Mouse (Mus musculus): ENCODE results near the gene Lsg1. TPM values are rescaled to one million over a fixed set of nuclear protein-coding genes. Genes with fewer than 3 reads are reported as not detected.

The Lsg1 gene
- polyA plus RNA-seq, 1 experiment from 2014 or later = 65.0 TPM

DNA sequence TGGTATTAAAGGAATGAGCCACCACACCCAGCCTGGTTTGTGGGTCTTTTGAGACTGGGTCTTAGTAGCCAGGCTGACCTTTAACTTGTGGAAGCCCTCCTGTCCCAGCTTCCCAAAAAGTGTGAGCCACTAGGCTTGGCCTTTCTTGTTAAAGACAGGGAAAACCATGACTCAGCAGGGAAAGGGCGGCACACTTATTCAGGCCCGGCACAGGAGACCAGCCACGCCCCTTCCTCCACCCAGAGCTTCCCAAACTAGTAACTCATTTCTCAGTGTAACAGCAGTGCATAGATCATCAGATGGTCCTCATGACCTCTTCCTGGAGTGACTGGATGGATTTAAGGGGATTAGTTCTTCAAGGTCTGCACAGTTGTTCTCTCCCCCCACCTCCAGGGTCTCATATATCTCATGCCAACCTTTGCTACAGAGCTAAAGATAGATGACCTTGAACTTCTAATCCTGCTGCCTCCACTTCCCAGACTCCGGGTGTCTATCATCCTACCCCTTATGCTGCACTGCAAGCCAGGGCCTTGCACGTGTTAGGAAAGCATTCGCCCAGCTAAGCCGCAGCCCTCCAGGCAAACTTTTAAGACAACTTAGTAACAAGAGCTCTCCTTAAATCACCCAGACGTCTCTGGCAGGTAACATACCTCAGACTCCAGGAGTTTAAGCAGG lies 74.9 kb downstream of the Lsg1 start:
- peak overlapping the region; percentile 23; the same call in 1 of the 2 replicates for H3K27ac ChIP-seq (ENCODE audit: low read length)
- H3K4me1 ChIP-seq (ENCODE audit: control insufficient read depth, insufficient read depth, low read length) = peaks cover 24% of the 10 kb centered on the region
- no peak overlapping the region for H3K4me3 ChIP-seq (ENCODE audit: low read depth, low read length)
- no peak overlapping the region for H3K9ac ChIP-seq (replicated peaks; ENCODE audit: low read depth, low read length)
- H3K9me3 ChIP-seq (ENCODE audit: control insufficient read depth, low read depth, low read length) = no peaks in the 10 kb centered on the region
- ATAC-seq (ENCODE audit: insufficient number of reproducible peaks, insufficient read depth, low FRiP score, low read depth) = peak; percentile 20
- no peaks in the 10 kb centered on the region for H3K27me3 ChIP-seq (ENCODE audit: control insufficient read depth, insufficient read depth, low read length)
- H3K4me2 ChIP-seq (replicated peaks; ENCODE audit: low read depth, low read length) = 0 out of 2 replicates have a peak overlapping the region, but pooled peaks have one; percentile 10
- 24% methylated on average over 8 of the region's 8 CpGs for WGBS
- H3K36me3 ChIP-seq (ENCODE audit: control insufficient read depth, insufficient read depth, low read length) = no peaks in the 10 kb centered on the region

DNA sequence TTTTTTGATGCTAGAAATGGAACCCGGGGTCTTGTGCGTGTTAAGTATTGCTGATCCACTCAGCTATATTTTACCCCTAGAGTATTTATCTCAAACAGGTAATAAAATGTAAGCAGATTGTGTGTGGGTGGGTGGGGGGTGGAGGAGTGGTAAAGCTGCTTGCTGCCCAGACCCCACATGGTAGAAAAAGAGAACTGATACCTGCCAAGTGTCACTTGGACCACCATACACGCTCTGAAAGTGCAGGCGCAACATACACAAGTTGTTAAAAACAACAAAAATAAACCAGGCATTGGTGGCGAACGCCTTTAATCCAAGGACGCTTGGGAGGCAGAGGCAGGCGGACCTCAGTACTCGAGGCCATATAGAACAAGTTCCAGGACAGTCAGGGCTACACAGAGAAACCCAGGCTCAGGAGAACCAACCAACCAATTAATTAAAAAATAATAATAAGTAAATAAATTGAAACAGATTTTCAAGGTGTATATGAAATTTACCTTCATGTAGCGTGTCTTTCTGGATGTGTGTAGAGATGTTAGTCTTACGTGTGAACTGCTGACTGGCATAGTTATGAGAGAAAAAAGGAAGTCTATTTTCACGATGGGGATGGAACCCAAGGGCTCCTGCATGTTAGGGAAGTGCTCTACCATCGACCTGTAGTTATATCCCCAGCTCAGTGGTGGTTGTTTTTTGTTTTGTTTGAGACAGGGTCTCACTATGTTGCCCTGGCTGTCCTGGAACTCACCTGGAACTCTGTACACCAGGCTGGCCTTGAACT lies 75.6 kb downstream of the Lsg1 start:
- no peaks in the 10 kb centered on the region for H3K36me3 ChIP-seq (ENCODE audit: control insufficient read depth, insufficient read depth, low read length)
- no peak for ATAC-seq (ENCODE audit: insufficient number of reproducible peaks, insufficient read depth, low FRiP score, low read depth)
- peak overlapping the region; percentile 92; the same call in 1 of the 2 replicates for H3K27ac ChIP-seq (ENCODE audit: low read length)

DNA sequence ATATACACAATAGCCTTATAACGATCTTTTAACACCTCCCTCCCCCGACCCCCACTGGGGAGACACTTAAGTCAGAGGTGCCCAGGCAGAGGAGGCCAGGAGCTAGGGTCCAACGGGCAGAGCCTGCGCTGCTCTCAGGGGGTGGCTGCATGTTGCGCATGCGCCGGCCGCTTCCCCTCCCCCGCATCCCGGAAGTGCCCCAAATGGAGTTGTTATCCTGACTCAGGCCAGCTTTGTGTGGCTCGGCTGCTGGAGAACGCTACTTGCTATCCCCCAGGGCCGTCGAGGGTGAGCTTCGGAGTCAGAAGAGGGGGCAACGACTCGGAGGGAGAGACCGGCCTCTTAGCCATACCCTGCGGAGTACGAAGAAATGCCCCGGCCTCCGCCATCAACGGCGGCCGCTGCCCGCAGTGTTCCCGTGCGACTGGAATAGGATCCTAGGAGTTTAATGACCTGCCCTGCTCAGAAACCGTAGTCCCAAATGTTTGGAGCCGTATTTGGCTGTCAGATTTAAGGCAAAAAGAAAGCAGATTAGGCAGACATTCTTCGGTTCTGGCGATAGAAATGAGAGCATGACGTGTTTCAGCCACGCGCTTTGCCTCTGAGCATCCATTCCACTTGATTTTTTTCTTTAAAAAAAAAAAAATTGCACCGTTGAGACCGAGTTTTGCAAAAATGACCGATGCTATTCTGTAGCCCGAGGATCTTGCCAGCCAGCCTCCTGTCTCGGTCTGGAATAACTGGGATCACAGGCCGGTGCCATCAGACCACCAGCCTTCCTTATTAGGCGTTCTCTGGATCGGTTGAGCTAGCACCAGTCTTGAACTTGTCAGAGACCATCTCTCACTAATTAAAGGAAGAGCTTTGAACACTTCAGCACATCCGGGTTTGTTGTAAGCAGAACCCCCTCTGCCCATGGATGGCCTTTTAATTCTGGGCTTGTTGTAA lies 76.6 kb downstream of the Lsg1 start:
- H3K36me3 ChIP-seq (ENCODE audit: control insufficient read depth, insufficient read depth, low read length) = no peaks in the 10 kb centered on the region
- H3K4me1 ChIP-seq (ENCODE audit: control insufficient read depth, insufficient read depth, low read length) = peaks cover 24% of the 10 kb centered on the region
- no peaks in the 10 kb centered on the region for H3K9me3 ChIP-seq (ENCODE audit: control insufficient read depth, low read depth, low read length)
- peak overlapping the region; percentile 54 for H3K4me3 ChIP-seq (ENCODE audit: low read depth, low read length)
- 3% methylated on average over 44 of the region's 44 CpGs for WGBS
- H3K27me3 ChIP-seq (ENCODE audit: control insufficient read depth, insufficient read depth, low read length) = no peaks in the 10 kb centered on the region
- H3K9ac ChIP-seq (replicated peaks; ENCODE audit: low read depth, low read length) = peak overlapping the region; percentile 74
- H3K4me2 ChIP-seq (replicated peaks; ENCODE audit: low read depth, low read length) = peak overlapping the region; percentile 66
- ATAC-seq (ENCODE audit: insufficient number of reproducible peaks, insufficient read depth, low FRiP score, low read depth) = peak; percentile 87; the same call in 1 of the 2 replicates
- H3K27ac ChIP-seq (ENCODE audit: low read length) = peak overlapping the region; percentile 92

More for the DNA sequence above, 75.6 kb downstream of the Lsg1 start:
- peak overlapping the region; percentile 66 for H3K4me2 ChIP-seq (replicated peaks; ENCODE audit: low read depth, low read length)
- H3K4me3 ChIP-seq (ENCODE audit: low read depth, low read length) = peak overlapping the region; percentile 54; the same call in 1 of the 2 replicates
- H3K4me1 ChIP-seq (ENCODE audit: control insufficient read depth, insufficient read depth, low read length) = peaks cover 24% of the 10 kb centered on the region
- H3K9ac ChIP-seq (replicated peaks; ENCODE audit: low read depth, low read length) = no peak overlapping the region
- 76% methylated on average over 13 of the region's 13 CpGs for WGBS
- no peaks in the 10 kb centered on the region for H3K27me3 ChIP-seq (ENCODE audit: control insufficient read depth, insufficient read depth, low read length)
- H3K9me3 ChIP-seq (ENCODE audit: control insufficient read depth, low read depth, low read length) = no peaks in the 10 kb centered on the region

Other genes with a start within 250 kb of the Lsg1 start
- 14.5 and 18.0 TPM in 2 replicates for gene Atp13a3, start 181.6 kb downstream of the Lsg1 start, polyA plus RNA-seq (2014; fragmentation: Nextera tagmentation; extraction: Ambion mirVana)
- gene Tmem44, start 36.8 kb downstream of the Lsg1 start, polyA plus RNA-seq (2014; fragmentation: Nextera tagmentation; extraction: Ambion mirVana) = 15.2 and 16.0 TPM in 2 replicates
- 9.7 and 11.3 TPM in 2 replicates for gene Fam43a, start 12.1 kb upstream of the Lsg1 start, polyA plus RNA-seq (2014; fragmentation: Nextera tagmentation; extraction: Ambion mirVana)